Mouse (Mus musculus): ENCODE data around the gene Gm3238. TPM values are rescaled to one million over a fixed set of nuclear protein-coding genes. Genes with fewer than 3 reads are reported as not detected.

Gene Gm3238
- polyA plus RNA-seq, 1 experiment from 2014 or later: not detected

DNA sequence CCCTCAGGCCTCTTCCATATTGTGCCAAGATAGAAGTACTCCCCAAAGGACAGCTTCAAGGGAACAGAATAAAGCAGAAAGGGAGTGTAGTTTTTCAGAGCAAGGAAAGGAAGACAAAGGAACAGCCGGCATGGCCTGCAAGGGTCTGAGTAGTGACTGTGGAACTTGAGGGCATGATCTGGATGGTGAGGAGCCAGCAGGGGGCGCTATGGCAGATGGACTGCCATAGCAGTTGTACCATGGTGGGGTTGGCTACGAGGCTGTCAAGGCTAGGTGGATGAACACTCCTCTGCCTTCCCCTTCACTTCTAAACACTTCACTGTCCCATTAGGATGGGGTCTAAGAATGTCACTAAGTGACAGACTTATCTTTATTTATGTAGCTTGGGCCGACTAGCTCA lies 41.9 kb downstream of the Gm3238 start:
- Histone ChIP-seq H3K27ac (ENCODE audit: low read depth, low read length) (no peak overlapping the region), H3K4me2 (no peak overlapping the region), H3K36me3 (ENCODE audit: control insufficient read depth, insufficient read depth, low read length) (no peaks in the 10 kb centered on the region), H3K9ac (ENCODE audit: low read depth, low read length) (no peak overlapping the region), H3K4me3 (ENCODE audit: low read depth, low read length) (no peak overlapping the region), H3K4me1 (ENCODE audit: control insufficient read depth, insufficient read depth, low read length) (no peaks in the 10 kb centered on the region), H3K27me3 (ENCODE audit: control insufficient read depth, insufficient read depth, low read length) (no peaks in the 10 kb centered on the region), H3K9me3 (replicated peaks; ENCODE audit: control insufficient read depth, low read length) (no peaks in the 10 kb centered on the region)
- no peak for ATAC-seq (replicated peaks; ENCODE audit: insufficient number of reproducible peaks, low FRiP score, low TSS enrichment)
- 42% methylated on average over 4 of the region's 4 CpGs for WGBS (ENCODE audit: insufficient replicate concordance)

DNA sequence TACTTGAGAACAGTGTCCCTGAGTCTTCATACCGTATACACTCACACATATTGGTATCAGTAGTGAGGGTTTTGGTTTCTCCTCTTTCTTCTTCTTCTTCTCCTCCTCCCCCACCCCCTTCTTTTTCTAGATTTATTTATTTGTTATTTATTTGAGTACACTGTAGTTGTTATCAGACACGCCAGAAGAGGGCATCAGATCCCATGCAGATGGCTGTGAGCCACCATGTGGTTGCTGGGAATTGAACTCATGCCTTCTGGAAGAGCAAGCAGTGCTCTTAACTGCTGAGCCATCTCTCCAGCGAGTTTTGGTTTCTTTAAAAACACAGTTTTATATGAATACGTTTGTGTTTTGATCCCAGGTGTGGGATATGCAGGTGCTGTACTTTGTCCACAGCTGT lies 42.8 kb downstream of the Gm3238 start:
- ATAC-seq (replicated peaks; ENCODE audit: insufficient number of reproducible peaks, low FRiP score, low TSS enrichment): no peak
- Histone ChIP-seq H3K27ac (ENCODE audit: low read depth, low read length) (no peak overlapping the region), H3K4me3 (ENCODE audit: low read depth, low read length) (no peak overlapping the region), H3K4me2 (no peak overlapping the region), H3K9ac (ENCODE audit: low read depth, low read length) (no peak overlapping the region), H3K27me3 (ENCODE audit: control insufficient read depth, insufficient read depth, low read length) (no peaks in the 10 kb centered on the region), H3K9me3 (replicated peaks; ENCODE audit: control insufficient read depth, low read length) (no peaks in the 10 kb centered on the region), H3K36me3 (ENCODE audit: control insufficient read depth, insufficient read depth, low read length) (no peaks in the 10 kb centered on the region), H3K4me1 (ENCODE audit: control insufficient read depth, insufficient read depth, low read length) (no peaks in the 10 kb centered on the region)
- 59% methylated on average over 4 of the region's 4 CpGs for WGBS (ENCODE audit: insufficient replicate concordance)

DNA sequence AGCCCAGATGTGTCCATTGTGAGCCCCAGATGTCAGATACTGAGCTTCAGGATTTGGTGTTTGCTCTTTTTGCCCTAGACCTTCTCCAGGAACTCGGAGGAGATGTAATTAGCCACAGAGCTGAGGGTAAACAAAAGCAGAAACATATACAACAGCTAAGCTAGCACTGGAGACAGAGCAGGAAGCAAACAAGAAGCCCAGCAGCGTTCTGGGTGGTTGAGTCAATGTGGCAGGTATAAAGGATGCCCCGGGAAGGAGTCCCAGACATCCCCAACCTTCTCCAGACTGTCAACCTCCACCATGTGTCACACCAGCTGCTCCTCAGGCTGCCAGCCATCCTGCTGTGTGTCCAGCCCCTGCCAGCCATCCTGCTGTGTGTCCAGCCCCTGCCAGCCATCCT lies 44.9 kb downstream of the Gm3238 start, which contains the start of gene Gm10100:
TSS of gene Gm10100 (plus strand) at position 301 of the 400 bp plus-strand sequence.
- no peak for ATAC-seq (replicated peaks; ENCODE audit: insufficient number of reproducible peaks, low FRiP score, low TSS enrichment)
- no peak within 1 kb of the TSS for H3K4me3 ChIP-seq (ENCODE audit: low read depth, low read length)
- WGBS (ENCODE audit: insufficient replicate concordance): 38% methylated on average over 3 of the region's 3 CpGs

DNA sequence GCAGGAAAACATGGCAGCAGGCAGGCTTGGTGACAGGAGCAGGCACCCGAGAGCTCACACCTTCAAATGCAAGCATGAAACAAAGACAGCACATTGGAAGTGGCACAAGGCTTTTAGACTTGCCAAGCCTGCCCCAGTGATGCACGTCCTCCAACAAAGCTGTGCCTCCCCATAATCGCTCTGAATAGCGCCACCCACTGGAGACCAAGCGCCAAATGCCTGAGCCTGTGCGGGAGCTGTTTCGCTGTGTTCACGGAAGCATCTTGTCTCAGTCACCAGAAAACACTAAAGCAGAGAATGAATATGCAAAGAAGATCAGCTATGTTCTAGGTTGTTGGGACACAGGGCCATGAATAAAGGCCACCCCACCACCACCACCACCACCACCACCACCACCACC lies 46.3 kb downstream of the Gm3238 start:
- no peak overlapping the region for H3K4me2 ChIP-seq
- H3K9me3 ChIP-seq (replicated peaks; ENCODE audit: control insufficient read depth, low read length): 0 out of 2 replicates have a peak, but pooled peaks cover 2% of the 10 kb centered on the region
- H3K36me3 ChIP-seq (ENCODE audit: control insufficient read depth, insufficient read depth, low read length): no peaks in the 10 kb centered on the region
- no peak overlapping the region for H3K27ac ChIP-seq (ENCODE audit: low read depth, low read length)
- no peaks in the 10 kb centered on the region for H3K27me3 ChIP-seq (ENCODE audit: control insufficient read depth, insufficient read depth, low read length)
- 63% methylated on average over 8 of the region's 8 CpGs for WGBS (ENCODE audit: insufficient replicate concordance)
- ATAC-seq (replicated peaks; ENCODE audit: insufficient number of reproducible peaks, low FRiP score, low TSS enrichment): no peak
- H3K4me3 ChIP-seq (ENCODE audit: low read depth, low read length): no peak overlapping the region
- H3K4me1 ChIP-seq (ENCODE audit: control insufficient read depth, insufficient read depth, low read length): no peaks in the 10 kb centered on the region
- H3K9ac ChIP-seq (ENCODE audit: low read depth, low read length): no peak overlapping the region

More for the DNA sequence above, 44.9 kb downstream of the Gm3238 start, which contains the start of gene Gm10100:
- H3K9ac ChIP-seq (ENCODE audit: low read depth, low read length): no peak within 1 kb of the TSS
- no peaks in the 10 kb centered on the region for H3K36me3 ChIP-seq (ENCODE audit: control insufficient read depth, insufficient read depth, low read length)
- H3K4me1 ChIP-seq (ENCODE audit: control insufficient read depth, insufficient read depth, low read length): no peaks in the 10 kb centered on the region
- H3K27me3 ChIP-seq (ENCODE audit: control insufficient read depth, insufficient read depth, low read length): no peaks in the 10 kb centered on the region
- no peak within 1 kb of the TSS for H3K27ac ChIP-seq (ENCODE audit: low read depth, low read length)
- H3K4me2 ChIP-seq: no peak within 1 kb of the TSS
- no peaks in the 10 kb centered on the region for H3K9me3 ChIP-seq (replicated peaks; ENCODE audit: control insufficient read depth, low read length)

Other genes with a start within 250 kb of the Gm3238 start
- gene Itgb2, start 241.1 kb downstream of the Gm3238 start, polyA plus RNA-seq (2014; fragmentation: Nextera tagmentation; extraction: Ambion mirVana): 2.3 and 2.4 TPM in 2 replicates
- 108 and 113 TPM in 2 replicates for gene Pttg1ip, start 189.6 kb downstream of the Gm3238 start, polyA plus RNA-seq (2014; fragmentation: Nextera tagmentation; extraction: Ambion mirVana)
- 165 and 212 TPM in 2 replicates for gene Sumo3, start 165.2 kb downstream of the Gm3238 start, polyA plus RNA-seq (2014; fragmentation: Nextera tagmentation; extraction: Ambion mirVana)
- gene Gm49325, start 165.1 kb downstream of the Gm3238 start, polyA plus RNA-seq (2014; fragmentation: Nextera tagmentation; extraction: Ambion mirVana): not detected in 2 replicates
- 38.0 and 42.9 TPM in 2 replicates for gene Ube2g2, start 149.1 kb downstream of the Gm3238 start, polyA plus RNA-seq (2014; fragmentation: Nextera tagmentation; extraction: Ambion mirVana)
- not detected in 2 replicates for gene Tspear, start 84.8 kb downstream of the Gm3238 start, polyA plus RNA-seq (2014; fragmentation: Nextera tagmentation; extraction: Ambion mirVana)
- gene Gm19402, start 80.6 kb downstream of the Gm3238 start, polyA plus RNA-seq (2014; fragmentation: Nextera tagmentation; extraction: Ambion mirVana): not detected in 2 replicates
- gene Gm9508, start 74.1 kb downstream of the Gm3238 start, polyA plus RNA-seq (2014; fragmentation: Nextera tagmentation; extraction: Ambion mirVana): not detected in 2 replicates
- not detected in 2 replicates for gene Gm10272, start 64.7 kb downstream of the Gm3238 start, polyA plus RNA-seq (2014; fragmentation: Nextera tagmentation; extraction: Ambion mirVana)
- not detected in 2 replicates for gene Gm10024, start 59.9 kb downstream of the Gm3238 start, polyA plus RNA-seq (2014; fragmentation: Nextera tagmentation; extraction: Ambion mirVana)
- gene Gm10142, start 55.5 kb downstream of the Gm3238 start, polyA plus RNA-seq (2014; fragmentation: Nextera tagmentation; extraction: Ambion mirVana): not detected in 2 replicates
- not detected in 2 replicates for gene Krtap12-1, start 50.7 kb downstream of the Gm3238 start, polyA plus RNA-seq (2014; fragmentation: Nextera tagmentation; extraction: Ambion mirVana)
- not detected in 2 replicates for gene Gm10100, start 44.8 kb downstream of the Gm3238 start, polyA plus RNA-seq (2014; fragmentation: Nextera tagmentation; extraction: Ambion mirVana)
- not detected in 2 replicates for gene Gm18596, start 28.7 kb downstream of the Gm3238 start, polyA plus RNA-seq (2014; fragmentation: Nextera tagmentation; extraction: Ambion mirVana)
- not detected in 2 replicates for gene Gm9736, start 20.0 kb downstream of the Gm3238 start, polyA plus RNA-seq (2014; fragmentation: Nextera tagmentation; extraction: Ambion mirVana)
- gene Gm3233, start 11.6 kb downstream of the Gm3238 start, polyA plus RNA-seq (2014; fragmentation: Nextera tagmentation; extraction: Ambion mirVana): not detected in 2 replicates
- not detected in 2 replicates for gene Gm7138, start 5.6 kb upstream of the Gm3238 start, polyA plus RNA-seq (2014; fragmentation: Nextera tagmentation; extraction: Ambion mirVana)
- gene Gm3250, start 11.2 kb upstream of the Gm3238 start, polyA plus RNA-seq (2014; fragmentation: Nextera tagmentation; extraction: Ambion mirVana): not detected in 2 replicates
- gene Gm7137, start 16.9 kb upstream of the Gm3238 start, polyA plus RNA-seq (2014; fragmentation: Nextera tagmentation; extraction: Ambion mirVana): not detected in 2 replicates
- not detected in 2 replicates for gene Gm9639, start 23.8 kb upstream of the Gm3238 start, polyA plus RNA-seq (2014; fragmentation: Nextera tagmentation; extraction: Ambion mirVana)
- gene Gm19668, start 27.8 kb upstream of the Gm3238 start, polyA plus RNA-seq (2014; fragmentation: Nextera tagmentation; extraction: Ambion mirVana): not detected in 2 replicates
- gene Gm9507, start 40.5 kb upstream of the Gm3238 start, polyA plus RNA-seq (2014; fragmentation: Nextera tagmentation; extraction: Ambion mirVana): not detected in 2 replicates
- gene Gm2696, start 43.4 kb upstream of the Gm3238 start, polyA plus RNA-seq (2014; fragmentation: Nextera tagmentation; extraction: Ambion mirVana): not detected in 2 replicates
- not detected in 2 replicates for gene Krtap10-4, start 55.8 kb upstream of the Gm3238 start, polyA plus RNA-seq (2014; fragmentation: Nextera tagmentation; extraction: Ambion mirVana)
- not detected in 2 replicates for gene Krtap10-10, start 64.6 kb upstream of the Gm3238 start, polyA plus RNA-seq (2014; fragmentation: Nextera tagmentation; extraction: Ambion mirVana)
- gene Gm36176, start 75.5 kb upstream of the Gm3238 start, polyA plus RNA-seq (2014; fragmentation: Nextera tagmentation; extraction: Ambion mirVana): not detected in 2 replicates
- gene Gm10318, start 81.5 kb upstream of the Gm3238 start, polyA plus RNA-seq (2014; fragmentation: Nextera tagmentation; extraction: Ambion mirVana): not detected in 2 replicates
- gene Gm3285, start 90.7 kb upstream of the Gm3238 start, polyA plus RNA-seq (2014; fragmentation: Nextera tagmentation; extraction: Ambion mirVana): not detected in 2 replicates
- gene Lrrc3, start 131.2 kb upstream of the Gm3238 start, polyA plus RNA-seq (2014; fragmentation: Nextera tagmentation; extraction: Ambion mirVana): 1.5 and 1.8 TPM in 2 replicates
- 0.07 and 0.13 TPM in 2 replicates for gene Trpm2, start 199.2 kb upstream of the Gm3238 start, polyA plus RNA-seq (2014; fragmentation: Nextera tagmentation; extraction: Ambion mirVana)
- 17.1 and 17.2 TPM in 2 replicates for gene 1810043G02Rik, start 207.2 kb upstream of the Gm3238 start, polyA plus RNA-seq (2014; fragmentation: Nextera tagmentation; extraction: Ambion mirVana)
- 168 and 194 TPM in 2 replicates for gene Pfkl, start 238.8 kb upstream of the Gm3238 start, polyA plus RNA-seq (2014; fragmentation: Nextera tagmentation; extraction: Ambion mirVana)

Data from heart, embryonic 11.5 days (tissue).